ENCODE assay signal across 8 mouse cellular contexts in the genomic region with DNA sequence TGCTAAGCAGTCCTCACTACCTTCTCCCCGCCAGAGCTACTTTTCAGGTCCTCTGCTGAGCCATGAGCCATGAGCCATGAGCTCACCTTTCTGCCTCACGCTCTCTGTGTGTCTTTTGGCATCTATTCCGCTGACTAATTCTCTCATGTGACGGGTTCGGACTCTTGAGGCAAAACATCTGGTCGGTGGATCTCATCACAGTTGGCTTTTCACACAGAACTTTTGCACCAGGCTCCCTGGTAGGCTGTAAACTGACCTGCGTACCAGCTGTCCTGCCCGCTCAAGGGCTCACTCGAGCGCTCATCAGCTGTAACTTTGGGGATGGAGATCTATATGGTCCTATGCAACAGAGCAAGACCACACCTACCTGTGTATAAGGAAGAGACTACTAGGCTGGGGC. TPM values are rescaled to one million over a fixed set of nuclear protein-coding genes. Genes with fewer than 3 reads are reported as not detected.
DNase-seq lines count a peak whose midpoint lies in the region; ATAC-seq and TF ChIP-seq lines count a peak whose summit lies in the region.

No protein-coding gene starts in this region.

- no peaks in the 10 kb centered on the region for H3K9me3 ChIP-seq in embryonic facial prominence, embryonic 14.5 days (ENCODE audit: control insufficient read depth, low read length)
- H3K9me3 ChIP-seq in lung, embryonic 14.5 days (ENCODE audit: low read depth, low read length) = no peaks in the 10 kb centered on the region
- H3K9me3 ChIP-seq in midbrain, embryonic 13.5 days = no peaks in the 10 kb centered on the region

- peaks cover 40% of the 10 kb centered on the region for H3K4me1 ChIP-seq in embryonic facial prominence, embryonic 14.5 days (ENCODE audit: control insufficient read depth, insufficient read depth, low read length)
- H3K4me1 ChIP-seq in lung, embryonic 14.5 days (ENCODE audit: insufficient read depth) = peaks cover 27% of the 10 kb centered on the region
- H3K4me1 ChIP-seq in midbrain, embryonic 13.5 days (replicated peaks) = no peaks in the 10 kb centered on the region

- TF ChIP-seq CTCF in lung, embryonic 14.5 days (IDR thresholded peaks at IDR 0.05; ENCODE audit: low read depth) = no peak

- no peak overlapping the region for H3K4me3 ChIP-seq in embryonic facial prominence, embryonic 14.5 days (ENCODE audit: low read depth, low read length)
- no peak overlapping the region for H3K4me3 ChIP-seq in lung, embryonic 14.5 days (ENCODE audit: low read depth, low read length)
- H3K4me3 ChIP-seq in midbrain, embryonic 13.5 days (replicated peaks) = no peak overlapping the region

- 25% methylated on average over 10 of the region's 10 CpGs for WGBS in embryonic facial prominence, embryonic 14.5 days
- 26% methylated on average over 10 of the region's 10 CpGs for WGBS in lung, embryonic 14.5 days
- 62% methylated on average over 10 of the region's 10 CpGs for WGBS in midbrain, embryonic 13.5 days

- H3K36me3 ChIP-seq in embryonic facial prominence, embryonic 14.5 days (ENCODE audit: control insufficient read depth, insufficient read depth, low read length) = no peaks in the 10 kb centered on the region
- no peaks in the 10 kb centered on the region for H3K36me3 ChIP-seq in lung, embryonic 14.5 days (ENCODE audit: insufficient read depth)
- no peaks in the 10 kb centered on the region for H3K36me3 ChIP-seq in midbrain, embryonic 13.5 days

- H3K9ac ChIP-seq in embryonic facial prominence, embryonic 14.5 days (ENCODE audit: low read depth, low read length) = peak overlapping the region; percentile 30; the same call in 1 of the 2 replicates
- no peak overlapping the region; the same call in 1 of the 2 replicates for H3K9ac ChIP-seq in lung, embryonic 14.5 days
- no peak overlapping the region for H3K9ac ChIP-seq in midbrain, embryonic 13.5 days (replicated peaks)

- intact Hi-C loops in heart, postnatal 36 days (cut with DNase I) = no loop called here

- H3K27ac ChIP-seq in embryonic facial prominence, embryonic 14.5 days (replicated peaks; ENCODE audit: low read depth, low read length) = peak overlapping the region; percentile 58
- H3K27ac ChIP-seq in lung, embryonic 14.5 days (ENCODE audit: low read depth) = peak overlapping the region; percentile 51; the same call in 1 of the 2 replicates
- no peak overlapping the region for H3K27ac ChIP-seq in midbrain, embryonic 13.5 days

- peak; percentile 77 for ATAC-seq in embryonic facial prominence, embryonic 14.5 days (ENCODE audit: low read depth)
- peak; percentile 51; the same call in 1 of the 2 replicates for ATAC-seq in lung, embryonic 14.5 days (ENCODE audit: insufficient read depth)
- no peak for ATAC-seq in midbrain, embryonic 13.5 days

- peak; percentile 91 for DNase-seq in MN1 (ENCODE audit: low spot score)
- DNase-seq in embryonic facial prominence, embryonic 14.5 days (ENCODE audit: low spot score) = peak; percentile 91
- DNase-seq in heart, postnatal 36 days = peak; percentile 41 to 67
- peak; percentile 84 for DNase-seq in lung, embryonic 14.5 days
- DNase-seq in ovary, adult 18-20 months (ENCODE audit: low spot score) = no peak
- DNase-seq in layer of hippocampus, postnatal 10 days (ENCODE audit: low spot score in 2 of 2) = no peak
- DNase-seq in testis, postnatal 10 days (ENCODE audit: low spot score) = no peak

- peak overlapping the region; percentile 31; the same call in 1 of the 2 replicates for H3K4me2 ChIP-seq in embryonic facial prominence, embryonic 14.5 days (ENCODE audit: low read depth, low read length)
- peak overlapping the region; percentile 38 for H3K4me2 ChIP-seq in lung, embryonic 14.5 days
- no peak overlapping the region for H3K4me2 ChIP-seq in midbrain, embryonic 13.5 days (replicated peaks)

- H3K27me3 ChIP-seq in embryonic facial prominence, embryonic 14.5 days (replicated peaks; ENCODE audit: control insufficient read depth, insufficient read depth, low read length) = no peaks in the 10 kb centered on the region
- no peaks in the 10 kb centered on the region for H3K27me3 ChIP-seq in lung, embryonic 14.5 days (ENCODE audit: insufficient read depth, low read length)
- no peaks in the 10 kb centered on the region for H3K27me3 ChIP-seq in midbrain, embryonic 13.5 days

RNA-seq across cellular contexts. Expression of gene Xpnpep1, which starts 26.9 kb away (rescaled TPM):
- polyA plus RNA-seq in embryonic facial prominence, embryonic 14.5 days (2014; fragmentation: Nextera tagmentation; extraction: Ambion mirVana) = 148 and 169 TPM in 2 replicates
- 10 to 100 TPM; 79.1 to 85.7 TPM for total RNA-seq in heart, postnatal 36 days (2021)
- 196 and 200 TPM in 2 replicates for polyA plus RNA-seq in lung, embryonic 14.5 days (2014; fragmentation: Nextera tagmentation; extraction: Ambion mirVana)
- 100 to 1,000 TPM; 127 to 128 TPM for total RNA-seq in layer of hippocampus, postnatal 10 days (2021)
- polyA plus RNA-seq in midbrain, embryonic 13.5 days (2015; fragmentation: Nextera tagmentation; extraction: Ambion mirVana) = 121 and 129 TPM in 2 replicates

Comparison
In these comparisons a context has a peak if more than half of its experiments do, and no peak if none do; other contexts are left out.
1. DNase-seq: peak in MN1 (single experiment), embryonic facial prominence, embryonic 14.5 days (single experiment), heart, postnatal 36 days (2 of 2) and lung, embryonic 14.5 days (single experiment); none in ovary, adult 18-20 months (single experiment), layer of hippocampus, postnatal 10 days (0 of 2) and testis, postnatal 10 days (single experiment).